Mouse (Mus musculus) inflammation-experienced regulatory T-cells, adult 6 months (primary cell): ENCODE results near the gene Rcc1l. TPM values are rescaled to one million over a fixed set of nuclear protein-coding genes. Genes with fewer than 3 reads are reported as not detected.

Experiments
- ATAC-seq: one replicate; pipeline ENCODE4 v1.8.0; 2017
- polyA plus RNA-seq, 3 experiments: library from polyadenylated mRNA; unstranded; fragments of 100-300 nt; shearing (Covaris generic); gene quantifications; one replicate each; pipeline ENCODE4 v1.2.1; 2017

Gene Rcc1l
- polyA plus RNA-seq, 3 experiments from 2014 or later, result 2.1 to 3.9 (median 2.2) TPM

DNA sequence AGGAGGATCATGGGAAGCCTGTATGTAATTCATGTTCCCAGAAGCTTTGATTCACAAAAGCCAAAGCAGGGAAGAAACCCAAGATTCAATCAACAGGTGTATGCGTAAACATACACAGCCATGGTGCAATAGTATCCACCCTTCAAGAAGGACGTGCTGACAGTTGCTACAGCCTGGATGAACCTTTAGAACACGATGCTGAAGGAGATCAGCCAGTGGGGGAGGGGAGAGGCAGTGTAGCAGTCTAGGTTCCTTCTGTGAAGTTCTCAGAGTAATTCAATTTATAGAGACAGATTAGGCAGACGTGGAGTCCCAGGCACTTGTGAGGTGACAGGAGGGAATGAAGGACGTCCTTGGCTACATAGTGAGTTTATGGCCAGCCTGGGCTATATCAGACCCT lies 61.6 kb downstream of the Rcc1l start:
- ATAC-seq, result no peak

- ATAC-seq, result no peak
Measured at GRCm38 (mm10) chr5:134105829-134106228, 70.7 kb downstream of the Rcc1l start.

DNA sequence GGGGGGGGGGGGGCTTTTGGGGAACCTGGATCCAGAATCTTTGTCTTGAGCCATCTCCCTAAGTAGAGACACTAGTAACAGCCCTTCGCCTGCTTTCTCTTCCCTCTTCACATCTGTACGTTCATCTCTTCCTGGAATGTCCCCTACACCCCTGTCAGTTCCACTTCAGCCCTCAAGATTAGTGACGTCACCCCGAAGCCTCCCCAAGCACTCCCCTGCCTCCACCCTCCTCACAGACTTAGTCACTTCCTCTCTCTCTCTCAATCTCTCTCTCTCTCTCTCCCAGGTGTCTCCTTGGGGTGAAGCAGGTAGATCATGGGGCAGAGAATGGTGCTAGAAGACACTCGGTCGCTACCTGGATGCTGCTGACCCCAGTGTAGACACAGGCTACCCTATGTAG lies 73.9 kb downstream of the Rcc1l start:
- ATAC-seq, result no peak

DNA sequence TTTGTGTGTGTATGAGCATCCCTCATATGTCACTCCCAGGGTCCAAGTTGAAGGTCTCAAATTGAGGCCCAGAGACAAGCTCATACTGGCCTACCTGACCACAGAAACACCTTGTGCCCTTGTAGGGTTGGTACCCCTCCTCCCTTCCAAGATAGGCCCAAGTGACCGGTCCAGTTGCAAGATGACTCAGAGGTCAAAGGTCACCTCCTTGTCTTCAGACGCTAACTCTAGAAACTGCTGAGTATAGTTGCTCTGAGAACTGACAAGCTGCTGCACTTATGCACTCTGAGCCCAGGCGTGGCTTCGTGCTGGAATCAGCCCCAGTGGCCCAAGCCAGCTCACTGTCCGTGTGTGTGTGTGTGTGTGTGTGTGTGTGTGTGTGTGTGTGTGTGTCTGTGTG lies 74.7 kb downstream of the Rcc1l start:
- ATAC-seq, result no peak

GRCm38 (mm10) chr5:134101322-134101721 lies 75.3 kb downstream of the Rcc1l start:
- no peak for ATAC-seq

DNA sequence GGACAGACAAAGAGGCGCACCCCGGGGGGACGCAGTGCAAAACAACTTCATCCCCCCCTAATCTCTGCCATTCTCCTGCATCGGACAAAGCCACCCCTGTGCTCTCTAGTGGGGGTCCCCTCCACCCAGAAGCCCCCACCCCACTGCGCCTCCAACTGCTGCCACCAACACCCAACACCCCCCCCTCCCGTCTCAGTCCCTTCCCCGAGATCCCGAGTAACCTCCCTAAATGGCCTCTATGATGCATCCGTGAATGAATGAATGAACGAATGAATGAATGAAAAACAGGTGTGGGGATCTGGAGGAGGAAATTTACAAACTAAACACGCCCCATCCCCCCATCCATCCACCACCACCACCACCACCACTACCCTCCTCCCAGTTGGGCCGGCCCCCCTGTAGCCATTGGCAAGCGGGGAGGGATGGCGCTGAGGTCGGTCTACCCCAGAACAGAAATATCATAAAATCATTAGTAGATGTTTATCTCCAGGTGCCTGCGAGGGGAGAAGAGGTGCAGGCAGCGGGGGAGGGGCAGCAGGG lies 76.3 kb downstream of the Rcc1l start:
- ATAC-seq, result no peak

GRCm38 (mm10) chr5:134099496-134100211 lies 76.9 kb downstream of the Rcc1l start, which contains the start of gene Castor2:
TSS of gene Castor2 (plus strand) at chr5:134099711.
- peak; percentile 96 for ATAC-seq

DNA sequence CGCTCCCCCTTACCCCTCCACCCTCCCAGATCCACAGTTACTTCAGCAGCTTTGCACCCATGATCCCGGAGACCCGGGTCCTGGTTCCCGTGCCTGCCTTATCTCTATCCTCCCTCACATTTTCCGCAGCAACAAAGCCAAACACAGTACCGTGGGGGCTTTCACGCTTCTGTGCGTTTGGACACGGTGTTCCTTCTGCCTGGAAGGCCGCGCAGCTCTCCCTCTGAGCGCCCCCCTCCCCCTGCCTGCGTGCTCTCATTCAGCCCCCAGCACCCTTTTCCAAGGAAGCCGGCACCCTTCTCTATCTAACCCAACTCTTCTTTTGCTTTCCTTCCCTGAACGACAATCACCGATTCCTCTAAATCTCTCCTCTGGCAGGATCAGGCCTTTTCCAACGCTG lies 77.6 kb downstream of the Rcc1l start:
- ATAC-seq, result no peak

DNA sequence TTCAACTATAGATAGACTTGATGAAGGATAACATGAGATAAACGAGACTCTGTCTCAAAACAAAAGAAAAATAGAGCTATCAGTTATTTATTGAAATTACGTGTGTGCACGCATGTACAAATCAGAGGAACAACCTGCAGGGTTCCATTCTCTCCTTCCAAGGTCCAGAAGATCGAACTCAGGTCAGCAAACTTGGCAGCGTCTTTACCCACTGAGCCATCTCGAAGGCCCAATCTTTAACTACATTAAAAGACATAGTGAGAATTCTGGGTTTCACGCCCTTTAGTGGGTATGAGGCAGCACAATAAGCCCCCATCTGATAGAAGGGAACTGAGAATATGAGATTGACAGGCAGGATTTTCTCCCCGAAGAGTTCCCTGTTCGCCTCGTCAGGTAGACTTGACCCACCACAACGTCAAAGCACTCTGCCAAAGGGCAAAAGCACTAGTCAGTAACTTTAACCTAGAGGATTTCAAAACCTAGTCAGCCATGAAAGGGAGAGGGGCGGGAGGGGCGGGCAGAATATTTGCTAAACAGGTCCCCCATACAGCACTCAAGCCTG lies 78.2 kb downstream of the Rcc1l start:
- no peak for ATAC-seq

Other genes starting within 250 kb of the Rcc1l start
- 1 to 10 TPM; 1.6 to 6.5 (median 5.4) TPM for gene Castor2, start 77.1 kb downstream of the Rcc1l start, polyA plus RNA-seq
- gene Gtf2ird2, start 7.2 kb upstream of the Rcc1l start, polyA plus RNA-seq, result 1 to 10 TPM; 2.2 to 7.0 (median 4.0) TPM
- 1 to 10 TPM; 3.9 to 8.5 (median 4.5) TPM for gene Ncf1, start 52.9 kb upstream of the Rcc1l start, polyA plus RNA-seq
- 10 to 100 TPM; 91.5 to 97.5 (median 94.5) TPM for gene Gtf2i, start 138.0 kb upstream of the Rcc1l start, polyA plus RNA-seq